Mouse (Mus musculus) kidney, embryonic 14.5 days (tissue): ENCODE results near the gene Tenm4. TPM values are rescaled to one million over a fixed set of nuclear protein-coding genes. Genes with fewer than 3 reads are reported as not detected.
A peak's percentile ranks its signal among the peaks of the same experiment; 100 is the strongest.

Source experiments
- ATAC-seq: fragments of 200-750 bp; cut with Nextera tagmentation; 2 replicates; pipeline ENCODE4 v1.8.0; 2017; ENCODE audit warnings: moderate number of reproducible peaks, mild to moderate bottlenecking, moderate TSS enrichment, moderate library complexity; ENCODE audit not compliant: low FRiP score, low TSS enrichment
- H3K27ac ChIP-seq: fragments of 300-500 bp; sonication (generic); 2 replicates; pipeline ENCODE4 v1.5.1; 2014; ENCODE audit warnings: low read depth, mild to moderate bottlenecking, low read length, moderate library complexity, mixed read lengths
- H3K27me3 ChIP-seq: fragments of 300-500 bp; sonication (generic); 2 replicates; pipeline ENCODE4 v1.6.1; 2014; ENCODE audit warnings: mild to moderate bottlenecking, low read length; ENCODE audit not compliant: control insufficient read depth, insufficient read depth
- H3K36me3 ChIP-seq: fragments of 300-500 bp; sonication (generic); 2 replicates; pipeline ENCODE4 v1.6.1; 2014; ENCODE audit warnings: low read length, mixed read lengths; ENCODE audit not compliant: control insufficient read depth, insufficient read depth
- H3K4me1 ChIP-seq: fragments of 300-500 bp; sonication (generic); 2 replicates; pipeline ENCODE4 v1.6.1; 2014; ENCODE audit warnings: low read length, mixed read lengths; ENCODE audit not compliant: control insufficient read depth, insufficient read depth
- H3K4me2 ChIP-seq: fragments of 300-500 bp; sonication (generic); replicated peaks from 2 replicates; pipeline ENCODE4 v1.6.1; 2014; ENCODE audit warnings: low read depth, mild to moderate bottlenecking, low read length
- H3K4me3 ChIP-seq: fragments of 300-500 bp; sonication (generic); 2 replicates; pipeline ENCODE4 v1.5.1; 2014; ENCODE audit warnings: mild to moderate bottlenecking, low read length
- H3K9ac ChIP-seq: fragments of 300-500 bp; sonication (generic); 2 replicates; pipeline ENCODE4 v1.6.1; 2014; ENCODE audit warnings: low read depth, mild to moderate bottlenecking, low read length, moderate library complexity
- H3K9me3 ChIP-seq: fragments of 300-500 bp; sonication (generic); 2 replicates; pipeline ENCODE4 v1.6.1; 2016; ENCODE audit warnings: low read length; ENCODE audit not compliant: control insufficient read depth
- WGBS: fragments of 180-500 bp; shearing (Covaris S2); extraction: QIAGEN DNeasy Blood & Tissue Kit; methylation state at CpG from one replicate; pipeline ENCODE4 v1.1.7; 2014; 5-methylcytosine and 5-hydroxymethylcytosine counted together
- polyA plus RNA-seq: library from polyadenylated mRNA; unstranded; fragments of >200 nt; fragmentation: Nextera tagmentation; extraction: Ambion mirVana; gene quantifications from 2 replicates; pipeline ENCODE4 v1.2.1, GENCODE M21; 2014

Gene Tenm4
- polyA plus RNA-seq, 1 experiment from 2014 or later: 51.0 TPM

DNA sequence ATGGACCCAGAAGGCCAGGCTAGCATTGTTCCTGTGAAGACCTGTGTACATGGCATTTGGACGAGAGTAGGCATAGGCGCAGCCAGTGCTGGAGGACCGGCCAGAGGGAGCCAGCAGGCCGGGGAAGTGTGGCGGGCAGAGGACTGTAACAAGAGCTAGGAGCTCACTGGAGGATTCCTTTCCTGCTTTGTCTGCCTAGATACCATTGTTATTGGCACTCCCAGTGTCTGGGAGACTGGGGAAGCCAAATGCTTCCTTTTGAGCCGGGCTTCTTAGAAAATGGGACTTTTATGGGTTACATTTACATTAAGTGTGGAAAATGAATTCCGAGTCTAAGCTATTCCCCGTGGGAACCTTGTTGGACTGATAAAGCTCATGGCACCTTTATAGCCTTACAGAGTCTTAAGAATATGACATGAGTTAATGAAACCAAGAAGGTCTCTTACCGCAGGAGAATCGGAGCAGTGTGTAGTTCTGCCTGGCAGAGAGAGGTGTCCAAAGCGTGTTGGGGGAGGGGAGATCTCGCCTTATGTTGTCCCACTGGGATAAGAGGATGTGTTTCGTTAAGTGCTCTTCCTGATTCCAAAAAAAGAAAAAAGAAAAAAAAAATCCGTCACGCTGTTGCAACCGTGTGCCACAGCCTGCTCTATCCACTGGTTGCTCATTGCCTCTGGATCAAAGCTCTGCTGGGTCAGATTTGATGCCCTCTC lies 737.1 kb downstream of the Tenm4 start:
- H3K4me1 ChIP-seq: peaks cover 3% of the 10 kb centered on the region; the same call in 1 of the 2 replicates
- no peak overlapping the region for H3K4me2 ChIP-seq
- no peaks in the 10 kb centered on the region for H3K9me3 ChIP-seq
- H3K36me3 ChIP-seq: peaks cover 4% of the 10 kb centered on the region; the same call in 1 of the 2 replicates
- WGBS: 80% methylated on average over 16 of the region's 16 CpGs
- no peak overlapping the region for H3K27ac ChIP-seq
- no peak overlapping the region for H3K4me3 ChIP-seq
- H3K9ac ChIP-seq: no peak overlapping the region
- no peaks in the 10 kb centered on the region for H3K27me3 ChIP-seq
- no peak for ATAC-seq

DNA sequence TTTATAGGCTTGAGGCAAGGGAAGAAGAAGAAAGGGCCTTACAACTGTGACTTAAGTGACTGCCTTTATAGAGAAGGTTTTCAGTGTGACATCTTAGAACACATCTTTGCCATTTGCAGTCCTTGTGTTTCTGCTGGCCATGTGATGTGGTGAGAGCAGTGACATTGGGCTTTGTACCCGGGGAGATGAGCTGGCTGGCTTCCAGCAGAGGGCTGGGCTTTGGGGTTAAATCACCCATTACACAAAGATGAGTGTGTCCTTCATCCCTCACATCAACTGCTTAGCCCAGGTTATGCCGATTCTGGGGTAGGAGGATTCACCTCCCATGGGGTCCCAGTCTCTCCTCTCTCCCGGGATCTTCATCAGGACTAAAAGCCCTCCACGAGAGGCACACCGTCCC lies 738.8 kb downstream of the Tenm4 start:
- H3K4me1 ChIP-seq: peaks cover 3% of the 10 kb centered on the region; the same call in 1 of the 2 replicates
- no peaks in the 10 kb centered on the region for H3K27me3 ChIP-seq
- peaks cover 4% of the 10 kb centered on the region; the same call in 1 of the 2 replicates for H3K36me3 ChIP-seq
- H3K9ac ChIP-seq: no peak overlapping the region
- 63% methylated on average over 5 of the region's 5 CpGs for WGBS
- H3K9me3 ChIP-seq: no peaks in the 10 kb centered on the region
- H3K4me3 ChIP-seq: no peak overlapping the region
- no peak overlapping the region for H3K4me2 ChIP-seq
- H3K27ac ChIP-seq: no peak overlapping the region
- ATAC-seq: no peak

DNA sequence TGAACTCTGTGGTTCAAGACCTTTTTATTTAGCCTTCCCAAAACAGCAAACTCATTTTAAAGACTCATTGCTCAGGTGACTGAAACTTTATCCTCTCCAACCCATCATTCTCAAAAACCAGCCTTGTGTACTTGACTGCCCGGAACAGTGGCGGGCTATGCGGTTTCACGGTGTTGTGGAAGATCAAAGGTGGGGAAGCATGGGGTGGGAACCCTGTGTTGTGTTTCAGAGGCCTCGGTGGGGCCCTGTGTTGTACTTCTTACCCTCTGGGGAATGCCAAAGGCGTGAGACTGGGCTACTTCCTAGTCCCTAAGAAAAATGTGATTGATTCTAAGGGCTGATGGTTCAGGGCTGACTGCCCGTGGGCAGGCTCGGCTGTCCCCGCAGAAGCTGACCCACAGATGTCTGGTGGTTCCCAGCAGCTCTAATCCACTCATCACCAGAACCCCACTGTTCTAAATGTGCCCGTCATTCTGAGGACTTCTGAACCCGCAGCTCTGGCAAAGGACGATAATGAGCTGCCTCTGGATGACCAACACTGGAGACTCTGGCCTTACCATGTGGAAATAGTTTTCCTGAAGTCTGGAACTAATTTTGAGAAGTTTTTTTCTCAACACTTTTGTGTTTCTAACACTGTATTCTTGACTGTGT lies 739.4 kb downstream of the Tenm4 start:
- Histone ChIP-seq H3K36me3 (peaks cover 4% of the 10 kb centered on the region; the same call in 1 of the 2 replicates), H3K9me3 (no peaks in the 10 kb centered on the region), H3K4me3 (no peak overlapping the region), H3K9ac (no peak overlapping the region), H3K27me3 (no peaks in the 10 kb centered on the region), H3K4me1 (peaks cover 3% of the 10 kb centered on the region; the same call in 1 of the 2 replicates), H3K4me2 (no peak overlapping the region), H3K27ac (no peak overlapping the region)
- ATAC-seq: 0 out of 2 replicates have a peak, but pooled peaks have one; percentile 32
- WGBS: 27% methylated on average over 12 of the region's 12 CpGs

DNA sequence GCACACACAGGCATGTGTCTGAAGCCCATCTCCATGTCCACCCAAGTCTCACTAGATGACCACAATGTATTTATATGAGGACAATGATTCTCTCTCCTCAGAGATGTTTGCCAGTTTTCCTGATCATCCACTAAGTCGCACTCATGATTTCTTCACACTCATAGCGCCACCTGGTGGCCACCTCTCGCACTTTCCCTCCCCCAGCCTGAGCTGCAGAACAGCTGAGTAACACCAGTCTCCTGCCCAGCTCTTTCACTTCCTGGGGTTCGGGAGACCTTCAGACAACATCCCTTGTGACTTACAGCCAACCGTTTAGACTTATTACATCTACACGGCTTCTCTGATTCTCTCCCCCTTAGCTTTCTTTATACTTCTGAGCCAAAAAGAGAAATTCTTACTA lies 743.0 kb downstream of the Tenm4 start:
- peaks cover 3% of the 10 kb centered on the region; the same call in 1 of the 2 replicates for H3K4me1 ChIP-seq
- no peaks in the 10 kb centered on the region for H3K27me3 ChIP-seq
- no peaks in the 10 kb centered on the region for H3K9me3 ChIP-seq
- no peak overlapping the region for H3K4me3 ChIP-seq
- peak; percentile 48; the same call in 1 of the 2 replicates for ATAC-seq
- H3K27ac ChIP-seq: no peak overlapping the region
- WGBS: 8% methylated on average over 6 of the region's 6 CpGs
- no peak overlapping the region for H3K4me2 ChIP-seq
- H3K9ac ChIP-seq: no peak overlapping the region
- H3K36me3 ChIP-seq: no peaks in the 10 kb centered on the region

DNA sequence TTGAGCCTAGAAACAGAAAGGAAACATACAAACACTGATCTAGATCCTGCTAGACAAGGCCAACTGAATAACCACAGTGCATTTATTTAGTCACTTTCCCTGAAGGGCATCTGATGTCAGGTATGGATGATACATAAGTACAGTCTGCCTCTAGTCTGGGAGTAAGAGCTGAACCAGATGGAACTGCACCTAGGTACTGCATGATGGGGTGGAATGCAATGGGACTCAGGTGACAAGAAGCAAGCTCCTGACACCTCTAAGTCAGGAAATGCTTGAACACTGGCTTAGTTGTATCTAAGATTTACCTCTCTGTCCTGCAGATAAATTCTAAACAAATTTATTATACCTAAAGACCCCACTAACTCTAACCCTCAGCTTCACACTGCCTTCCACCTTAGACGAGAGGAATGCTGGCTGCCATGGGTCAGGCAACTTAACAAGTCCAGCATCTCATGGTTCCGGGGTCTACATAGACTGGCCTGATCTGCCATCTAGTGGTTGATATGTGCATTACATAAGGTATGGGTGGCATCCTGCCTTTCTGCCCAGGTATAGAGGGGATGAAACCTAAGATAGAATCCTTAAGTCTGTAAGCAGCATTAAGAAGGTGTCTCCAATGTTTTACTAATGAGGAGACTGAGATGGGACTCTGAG lies 744.5 kb downstream of the Tenm4 start:
- 0% methylated on average over 2 of the region's 2 CpGs for WGBS
- Histone ChIP-seq H3K27me3 (no peaks in the 10 kb centered on the region), H3K9ac (no peak overlapping the region), H3K4me1 (peaks cover under 1% of the 10 kb centered on the region; the same call in 1 of the 2 replicates), H3K27ac (no peak overlapping the region), H3K9me3 (no peaks in the 10 kb centered on the region), H3K4me3 (no peak overlapping the region), H3K36me3 (no peaks in the 10 kb centered on the region), H3K4me2 (no peak overlapping the region)
- ATAC-seq: peak; percentile 76

DNA sequence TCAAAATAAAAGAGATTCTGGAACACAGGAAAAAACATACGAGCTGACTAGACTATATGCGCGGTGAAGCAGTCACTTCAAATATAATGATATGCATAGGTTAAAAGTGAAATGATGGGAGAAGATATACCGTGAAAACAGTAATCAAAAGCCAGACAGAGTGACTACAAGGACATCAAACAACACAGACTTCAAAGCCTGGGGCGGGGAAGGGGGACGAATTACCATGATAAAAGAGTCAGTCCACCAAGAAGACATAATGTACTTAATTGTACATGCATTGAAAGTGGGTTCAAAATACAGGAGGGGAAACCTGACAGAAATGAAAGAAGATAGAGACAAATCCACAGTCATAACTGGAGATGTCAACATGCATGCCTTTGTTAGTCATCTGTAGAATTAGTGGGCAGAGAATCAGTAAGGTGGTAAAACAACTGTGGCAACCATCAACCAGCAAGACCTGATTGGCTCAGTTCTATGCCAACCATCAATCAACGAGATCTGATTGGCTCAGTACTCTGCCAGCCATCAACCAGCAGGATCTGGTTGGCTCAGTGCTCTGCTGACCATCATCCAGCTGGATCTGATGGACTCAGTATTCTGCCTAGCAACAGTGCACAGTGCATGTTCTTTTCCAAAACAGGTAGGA lies 749.5 kb downstream of the Tenm4 start:
- Histone ChIP-seq H3K27me3 (no peaks in the 10 kb centered on the region), H3K4me3 (no peak overlapping the region), H3K27ac (no peak overlapping the region), H3K9me3 (no peaks in the 10 kb centered on the region), H3K4me2 (no peak overlapping the region), H3K36me3 (no peaks in the 10 kb centered on the region), H3K9ac (no peak overlapping the region), H3K4me1 (no peaks in the 10 kb centered on the region)
- no peak for ATAC-seq
- 70% methylated on average over 7 of the region's 7 CpGs for WGBS

DNA sequence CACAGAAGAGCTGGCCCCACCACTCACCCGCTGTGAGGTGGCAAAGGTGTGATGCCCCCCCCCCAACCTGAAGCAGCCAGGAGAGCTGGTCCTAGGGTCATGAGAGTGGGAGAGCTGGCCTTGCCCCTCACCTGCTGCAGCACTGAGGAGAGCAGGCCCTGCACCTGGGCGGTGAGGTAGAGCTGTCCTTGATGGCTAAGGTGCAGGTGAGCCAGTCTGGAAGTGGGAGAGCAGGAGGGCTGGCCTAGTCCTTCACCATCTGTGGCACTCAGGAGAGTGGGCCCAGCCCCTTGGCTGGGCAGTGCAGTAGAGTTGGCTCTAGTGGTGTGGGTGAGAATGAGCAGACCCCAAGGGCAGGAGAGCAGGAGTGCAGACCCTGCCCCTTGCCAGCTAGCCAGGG lies 751.9 kb downstream of the Tenm4 start:
- Histone ChIP-seq H3K4me1 (no peaks in the 10 kb centered on the region), H3K36me3 (no peaks in the 10 kb centered on the region), H3K9me3 (no peaks in the 10 kb centered on the region), H3K9ac (no peak overlapping the region), H3K4me3 (no peak overlapping the region), H3K27me3 (no peaks in the 10 kb centered on the region), H3K4me2 (no peak overlapping the region), H3K27ac (no peak overlapping the region)
- WGBS: 95% methylated on average over 2 of the region's 2 CpGs
- no peak for ATAC-seq

DNA sequence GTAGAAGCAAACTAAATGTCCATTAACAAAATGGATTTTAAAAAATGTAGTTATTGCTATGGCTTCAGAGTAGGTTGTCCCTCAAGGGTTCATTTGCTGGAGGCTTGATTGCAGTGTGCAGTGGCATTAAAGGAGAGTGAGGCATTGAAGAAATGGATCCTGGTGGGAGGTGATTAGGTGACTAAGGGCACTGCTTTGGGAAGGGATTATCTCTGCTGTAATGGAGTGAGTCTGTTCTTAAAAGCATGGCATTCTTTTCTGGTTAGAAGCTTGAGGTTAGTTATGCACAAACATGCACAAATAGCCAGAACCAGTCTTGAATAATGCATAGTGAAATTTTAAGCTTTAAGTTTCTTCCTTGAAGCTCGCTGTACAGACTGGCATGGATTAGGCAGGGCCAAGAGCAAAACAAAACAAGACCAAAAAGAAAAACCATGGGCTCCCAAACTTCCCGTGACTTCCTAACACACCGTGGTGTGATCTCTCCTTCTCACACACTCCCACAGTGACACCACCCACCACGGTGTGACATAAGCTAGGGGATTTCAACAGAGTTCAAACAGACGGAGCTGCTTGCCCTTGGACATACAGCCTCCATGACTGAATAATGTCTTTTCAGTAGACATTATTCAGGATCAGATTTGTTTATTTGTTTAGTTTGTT lies 772.8 kb downstream of the Tenm4 start:
- no peaks in the 10 kb centered on the region for H3K27me3 ChIP-seq
- no peaks in the 10 kb centered on the region for H3K4me1 ChIP-seq
- WGBS: 74% methylated on average over 5 of the region's 5 CpGs
- no peaks in the 10 kb centered on the region for H3K9me3 ChIP-seq
- no peak overlapping the region for H3K27ac ChIP-seq
- ATAC-seq: no peak
- H3K36me3 ChIP-seq: no peaks in the 10 kb centered on the region
- no peak overlapping the region for H3K4me3 ChIP-seq
- H3K9ac ChIP-seq: no peak overlapping the region
- no peak overlapping the region for H3K4me2 ChIP-seq
